Mouse (Mus musculus) lung, postnatal 14 days (tissue): ENCODE data around the gene Usp35.

ENCODE experiments used
- DNase-seq: peaks from one replicate; pipeline ENCODE4 v3.0.0; 2021

Usp35 gene

DNA sequence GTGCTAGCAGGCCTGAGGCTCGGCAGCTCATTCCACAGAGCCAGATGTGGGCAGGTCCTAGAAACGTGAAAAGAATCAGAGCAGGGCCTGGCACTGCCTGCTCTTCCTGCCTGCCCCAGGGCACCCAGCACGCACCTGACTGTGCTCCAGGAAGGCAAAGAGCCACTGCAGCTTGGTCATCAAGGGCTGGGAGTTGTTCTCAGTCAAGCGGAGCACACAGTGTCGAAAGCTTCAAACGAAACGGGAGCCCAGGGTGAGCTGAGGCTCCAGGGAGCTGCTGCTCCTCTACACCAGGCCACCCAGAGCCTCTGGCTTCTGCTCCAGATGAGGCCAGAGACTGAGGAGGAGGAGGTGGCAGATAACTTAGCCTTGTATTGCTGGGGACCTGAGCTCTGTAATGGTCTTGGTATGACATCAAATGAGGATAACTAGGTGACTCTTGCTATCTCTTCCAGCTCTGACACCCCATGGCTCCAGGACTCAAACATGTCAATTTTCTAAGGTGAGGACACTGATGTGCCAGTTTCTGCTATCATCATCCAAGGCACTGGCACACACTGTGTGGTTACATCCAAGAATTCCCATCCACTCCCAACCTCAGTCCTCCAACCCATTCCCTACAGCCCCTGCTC is 18.3 kb downstream of the Usp35 start:
- no peak for DNase-seq

DNA sequence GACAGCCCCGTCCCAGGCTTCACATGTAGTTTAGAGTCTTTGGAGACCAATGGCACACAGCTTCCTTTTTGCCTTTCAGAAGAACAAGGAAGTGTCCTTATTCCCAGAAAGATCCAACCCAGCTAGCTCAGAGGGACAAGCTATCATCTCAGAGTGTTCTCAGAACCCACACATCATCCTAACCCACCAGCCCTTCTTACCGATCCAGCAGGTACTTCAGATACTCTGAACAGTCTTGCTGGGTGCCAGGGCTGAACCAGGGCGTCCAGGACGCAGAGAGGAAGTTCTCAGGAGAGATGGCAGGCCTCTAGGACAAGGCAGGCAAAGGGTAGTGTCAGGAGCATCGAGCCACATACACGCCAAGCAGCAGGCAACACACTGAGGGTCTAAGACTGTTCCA is 19.0 kb downstream of the Usp35 start:
- DNase-seq = no peak

GRCm38 (mm10) chr7:97312196-97312595 is 19.6 kb downstream of the Usp35 start:
- no peak for DNase-seq

DNA sequence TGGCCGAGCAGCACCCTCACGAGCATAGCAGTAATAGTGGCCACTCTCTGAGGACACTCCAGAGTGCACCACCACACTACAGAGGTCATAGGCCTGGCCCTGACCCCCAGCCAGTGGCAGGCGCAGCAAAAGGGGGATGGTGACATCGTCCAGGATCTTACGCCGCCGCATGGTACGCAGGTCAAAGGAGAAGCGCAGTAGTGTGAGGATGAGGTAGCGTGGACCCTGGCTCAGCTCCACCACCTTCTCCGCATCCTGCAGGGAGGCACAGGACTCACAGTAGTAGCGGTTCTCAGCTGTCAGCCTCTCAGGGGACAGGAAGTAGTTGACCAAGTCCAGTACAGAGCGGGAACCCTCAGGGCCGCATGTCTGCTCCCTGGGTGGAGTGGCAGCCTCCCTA is 20.2 kb downstream of the Usp35 start:
- no peak for DNase-seq

- DNase-seq = no peak
These were observed 21.5 kb downstream of the Usp35 start for GRCm38 (mm10) chr7:97310341-97310635.

- DNase-seq = no peak
These were observed 22.1 kb downstream of the Usp35 start for GRCm38 (mm10) chr7:97309461-97310340.

DNA sequence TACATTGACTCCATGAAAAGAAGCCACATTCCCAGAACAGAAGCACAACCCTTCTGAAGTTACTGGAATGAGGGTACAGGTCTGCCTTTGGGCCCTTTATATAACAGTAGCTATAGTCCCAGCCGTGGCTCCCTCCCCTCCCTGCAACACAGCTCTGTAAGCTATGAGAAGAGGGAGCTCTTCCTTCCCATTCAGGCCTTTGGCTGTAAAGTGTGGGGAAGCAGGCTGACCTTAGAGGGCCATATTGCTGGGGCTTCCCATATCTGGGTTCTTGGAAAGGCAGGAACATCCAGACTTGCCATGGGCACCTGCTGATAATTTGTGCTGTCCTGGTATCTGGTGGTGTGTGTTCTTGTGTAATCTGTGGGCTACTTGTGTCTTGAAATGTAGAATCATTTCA is 24.3 kb downstream of the Usp35 start:
- no peak for DNase-seq

- DNase-seq = no peak
These were observed 25.0 kb downstream of the Usp35 start for GRCm38 (mm10) chr7:97306813-97307212.

- DNase-seq = no peak
These were observed 26.6 kb downstream of the Usp35 start for GRCm38 (mm10) chr7:97305206-97305605.

GRCm38 (mm10) chr7:97304471-97304870 is 27.3 kb downstream of the Usp35 start:
- no peak for DNase-seq

- DNase-seq = no peak
These were observed 28.2 kb downstream of the Usp35 start for GRCm38 (mm10) chr7:97303614-97304013.

DNA sequence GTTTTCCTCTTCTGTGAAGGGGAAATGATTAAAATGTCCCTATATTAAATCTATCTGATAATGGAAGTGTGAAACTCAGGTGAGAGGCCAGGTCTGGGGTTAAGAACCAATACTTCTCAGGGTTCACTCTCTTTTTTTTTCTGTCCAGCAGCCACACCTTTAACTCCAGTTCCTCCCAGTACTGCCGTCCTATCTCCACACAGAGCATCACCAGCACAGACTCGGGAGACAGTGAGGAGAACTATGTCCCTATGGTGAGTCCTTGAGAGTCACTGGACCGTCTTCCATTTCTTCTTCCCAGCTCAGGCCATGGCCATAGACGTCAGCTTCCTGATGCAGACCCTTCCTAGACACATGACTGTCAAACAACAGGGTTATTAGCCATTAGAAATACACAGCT is 28.9 kb downstream of the Usp35 start:
- no peak for DNase-seq

DNA sequence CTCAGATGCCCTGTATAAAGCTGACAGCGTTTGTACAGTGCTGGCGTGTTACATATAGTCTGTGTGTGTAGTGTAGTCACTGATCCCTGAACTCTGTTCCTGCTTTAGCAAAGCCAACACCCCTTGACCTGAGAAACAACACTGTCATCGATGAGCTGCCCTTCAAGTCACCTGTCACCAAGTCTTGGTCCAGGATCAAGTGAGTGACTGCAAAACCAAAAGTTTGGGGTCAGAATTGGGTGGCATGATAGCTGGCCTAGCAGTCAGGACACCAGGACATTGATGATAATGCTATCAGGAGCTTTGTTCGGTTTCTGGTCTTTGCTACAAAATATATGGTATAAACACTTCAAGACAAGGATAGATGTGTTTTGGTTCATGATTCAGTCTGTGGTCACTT is 29.6 kb downstream of the Usp35 start:
- no peak for DNase-seq

- no peak for DNase-seq
These were observed 30.5 kb downstream of the Usp35 start for GRCm38 (mm10) chr7:97301321-97301720.

GRCm38 (mm10) chr7:97300914-97301313 is 30.9 kb downstream of the Usp35 start:
- no peak for DNase-seq

DNA sequence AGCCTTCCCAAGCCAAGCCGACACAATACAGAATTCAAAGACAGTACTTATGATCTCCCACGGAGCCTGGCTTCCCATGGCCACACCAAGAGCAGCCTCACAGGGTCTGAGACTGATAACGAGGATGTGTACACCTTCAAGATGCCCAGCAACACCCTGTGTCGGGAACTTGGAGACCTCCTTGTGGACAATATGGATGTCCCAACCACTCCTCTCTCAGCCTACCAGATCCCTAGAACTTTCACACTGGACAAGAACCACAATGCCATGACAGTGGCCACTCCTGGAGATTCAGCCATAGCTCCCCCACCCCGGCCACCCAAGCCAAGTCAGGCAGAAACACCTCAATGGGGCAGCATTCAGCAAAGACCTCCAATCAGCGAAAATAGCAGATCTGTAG is 32.9 kb downstream of the Usp35 start:
- DNase-seq = no peak

GRCm38 (mm10) chr7:97298279-97298678 is 33.5 kb downstream of the Usp35 start:
- DNase-seq = no peak

GRCm38 (mm10) chr7:97297466-97297865 is 34.4 kb downstream of the Usp35 start:
- peak; percentile 75 for DNase-seq

DNA sequence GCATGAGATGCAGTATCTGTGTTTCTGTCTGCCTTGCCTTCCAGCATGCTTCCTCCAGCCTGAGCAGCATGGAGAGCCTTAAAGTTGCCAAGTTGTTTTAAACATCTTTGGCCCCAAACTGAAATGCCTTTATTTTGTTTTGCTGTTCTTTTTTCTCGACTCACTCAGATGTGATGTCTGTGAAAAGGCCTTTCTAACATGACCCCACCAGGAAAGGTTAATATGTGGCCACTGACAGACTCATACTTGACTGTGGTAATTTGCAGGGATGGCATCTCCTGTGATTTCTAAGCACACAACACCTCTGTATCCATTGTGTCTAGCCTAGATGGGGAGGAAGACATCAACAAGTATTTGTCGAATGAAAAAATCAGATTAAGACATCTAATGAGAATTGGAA is 34.8 kb downstream of the Usp35 start:
- no peak for DNase-seq

GRCm38 (mm10) chr7:97271068-97271467 is 60.8 kb downstream of the Usp35 start:
- DNase-seq = no peak

GRCm38 (mm10) chr7:97270367-97270766 is 61.5 kb downstream of the Usp35 start:
- DNase-seq = no peak

- peak; percentile 59 for DNase-seq
These were observed 69.3 kb downstream of the Usp35 start for GRCm38 (mm10) chr7:97262541-97262940.
